Mouse (Mus musculus): ENCODE data around the gene Gm6993.

DNA sequence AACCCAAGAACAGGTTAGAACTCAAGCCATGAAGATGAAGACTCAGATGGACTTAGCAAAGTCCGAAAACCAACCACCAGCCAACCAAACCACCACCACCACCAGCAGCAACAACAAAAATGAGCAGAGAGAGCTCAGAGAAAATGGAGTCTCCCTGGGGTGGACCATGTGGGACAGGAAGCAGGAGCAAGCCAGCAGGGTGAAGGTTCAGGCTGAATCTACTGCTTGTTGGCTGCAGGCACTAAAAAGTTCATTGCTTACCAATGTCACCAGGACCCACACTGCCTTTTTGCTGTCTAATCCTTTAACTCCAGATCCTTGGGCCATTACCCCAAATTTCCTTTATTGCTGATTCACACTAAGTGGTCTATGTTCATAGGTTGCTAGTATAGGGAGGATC is 7.9 kb upstream of the Gm6993 start:
- no peak for TF ChIP-seq CTCF (IDR thresholded peaks at IDR 0.05; ENCODE audit: low read depth)
- TF ChIP-seq EP300 (IDR thresholded peaks at IDR 0.05; ENCODE audit: low read depth): no peak

Data from liver, postnatal 0 days (tissue).